Mouse (Mus musculus): ENCODE results near the gene Ctbp2. TPM values are rescaled to one million over a fixed set of nuclear protein-coding genes. Genes with fewer than 3 reads are reported as not detected.
A peak's percentile ranks its signal among the peaks of the same experiment; 100 is the strongest.

The Ctbp2 gene
- polyA plus RNA-seq, 2 experiments, result 7.3 to 8.4 TPM

- TF ChIP-seq CTCF (IDR thresholded peaks at IDR 0.05; ENCODE audit: low read depth) (no peak), EP300 (IDR thresholded peaks at IDR 0.05; ENCODE audit: low read depth) (no peak)
- Histone ChIP-seq H3K4me3 (ENCODE audit: insufficient read depth in 1 of 2, low read depth in 2 of 2, low read length in 2 of 2) (no peak overlapping the region), H3K9ac (replicated peaks) (no peak overlapping the region), H3K36me3 (replicated peaks; ENCODE audit: control insufficient read depth, insufficient read depth, low read depth) (no peaks in the 10 kb centered on the region), H3K4me1 (replicated peaks; ENCODE audit: control insufficient read depth in 2 of 2, insufficient read depth in 2 of 2, low read length in 1 of 2) (peaks cover 0 to 11% of the 10 kb centered on the region in 2 experiments; a peak in 1 of 4 replicates), H3K27me3 (ENCODE audit: control insufficient read depth, insufficient read depth, low read length) (no peaks in the 10 kb centered on the region), H3K9me3 (ENCODE audit: control insufficient read depth, low read length) (no peaks in the 10 kb centered on the region), H3K4me2 (ENCODE audit: low read depth) (no peak overlapping the region), H3K27ac (no peak overlapping the region)
- DNase-seq (ENCODE audit: low read depth in 3 of 3, low spot score in 3 of 3) (no peak), ATAC-seq (ENCODE audit: insufficient read depth) (no peak)
- 34% methylated on average over 3 of the region's 3 CpGs for WGBS (ENCODE audit: insufficient replicate concordance)
Observed at GRCm38 (mm10) chr7:133048085-133048630, 76.0 kb downstream of the Ctbp2 start.

GRCm38 (mm10) chr7:133047287-133047686 lies 76.9 kb downstream of the Ctbp2 start:
- Histone ChIP-seq H3K4me1 (replicated peaks; ENCODE audit: control insufficient read depth in 2 of 2, insufficient read depth in 2 of 2, low read length in 1 of 2) (peaks cover 0 to 9% of the 10 kb centered on the region in 2 experiments; a peak in 1 of 4 replicates), H3K27me3 (ENCODE audit: control insufficient read depth, insufficient read depth, low read length) (no peaks in the 10 kb centered on the region), H3K9ac (replicated peaks) (no peak overlapping the region), H3K36me3 (replicated peaks; ENCODE audit: control insufficient read depth, insufficient read depth, low read depth) (no peaks in the 10 kb centered on the region), H3K27ac (no peak overlapping the region), H3K4me2 (ENCODE audit: low read depth) (no peak overlapping the region), H3K4me3 (ENCODE audit: insufficient read depth in 1 of 2, low read depth in 2 of 2, low read length in 2 of 2) (no peak overlapping the region), H3K9me3 (ENCODE audit: control insufficient read depth, low read length) (no peaks in the 10 kb centered on the region)
- DNase-seq (ENCODE audit: low read depth in 3 of 3, low spot score in 3 of 3) (no peak), ATAC-seq (ENCODE audit: insufficient read depth) (no peak)
- WGBS (ENCODE audit: insufficient replicate concordance), result 16% methylated on average over 4 of the region's 4 CpGs
- TF ChIP-seq CTCF (IDR thresholded peaks at IDR 0.05; ENCODE audit: low read depth) (peak; percentile 16; the same call in 1 of the 2 replicates), EP300 (IDR thresholded peaks at IDR 0.05; ENCODE audit: low read depth) (no peak)

- peaks cover 0 to 9% of the 10 kb centered on the region in 2 experiments; a peak in 1 of 4 replicates for H3K4me1 ChIP-seq (replicated peaks; ENCODE audit: control insufficient read depth in 2 of 2, insufficient read depth in 2 of 2, low read length in 1 of 2)
- no peak for DNase-seq (ENCODE audit: low read depth in 3 of 3, low spot score in 3 of 3)
- no peaks in the 10 kb centered on the region for H3K27me3 ChIP-seq (ENCODE audit: control insufficient read depth, insufficient read depth, low read length)
- H3K4me2 ChIP-seq (ENCODE audit: low read depth), result no peak overlapping the region
- no peak overlapping the region for H3K9ac ChIP-seq (replicated peaks)
- 75% methylated on average over 4 of the region's 4 CpGs for WGBS (ENCODE audit: insufficient replicate concordance)
- no peaks in the 10 kb centered on the region for H3K36me3 ChIP-seq (replicated peaks; ENCODE audit: control insufficient read depth, insufficient read depth, low read depth)
- H3K9me3 ChIP-seq (ENCODE audit: control insufficient read depth, low read length), result no peaks in the 10 kb centered on the region
- H3K4me3 ChIP-seq (ENCODE audit: insufficient read depth in 1 of 2, low read depth in 2 of 2, low read length in 2 of 2), result no peak overlapping the region
- TF ChIP-seq CTCF (IDR thresholded peaks at IDR 0.05; ENCODE audit: low read depth), result no peak
- no peak for ATAC-seq (ENCODE audit: insufficient read depth)
- H3K27ac ChIP-seq, result no peak overlapping the region
Observed at GRCm38 (mm10) chr7:133044721-133045120, 79.4 kb downstream of the Ctbp2 start.

- 45% methylated on average over 3 of the region's 3 CpGs for WGBS (ENCODE audit: insufficient replicate concordance)
- Histone ChIP-seq H3K36me3 (replicated peaks; ENCODE audit: control insufficient read depth, insufficient read depth, low read depth) (no peaks in the 10 kb centered on the region), H3K9ac (replicated peaks) (no peak overlapping the region), H3K4me1 (replicated peaks; ENCODE audit: control insufficient read depth in 2 of 2, insufficient read depth in 2 of 2, low read length in 1 of 2) (peaks cover 0 to 3% of the 10 kb centered on the region in 2 experiments; a peak in 1 of 4 replicates), H3K4me3 (ENCODE audit: insufficient read depth in 1 of 2, low read depth in 2 of 2, low read length in 2 of 2) (no peak overlapping the region), H3K27ac (no peak overlapping the region), H3K9me3 (ENCODE audit: control insufficient read depth, low read length) (no peaks in the 10 kb centered on the region), H3K27me3 (ENCODE audit: control insufficient read depth, insufficient read depth, low read length) (no peaks in the 10 kb centered on the region), H3K4me2 (ENCODE audit: low read depth) (no peak overlapping the region)
- TF ChIP-seq CTCF (IDR thresholded peaks at IDR 0.05; ENCODE audit: low read depth) (no peak), EP300 (IDR thresholded peaks at IDR 0.05; ENCODE audit: low read depth) (no peak)
- ATAC-seq (ENCODE audit: insufficient read depth) (no peak), DNase-seq (ENCODE audit: low read depth in 3 of 3, low spot score in 3 of 3) (no peak)
Observed at GRCm38 (mm10) chr7:133041784-133042183, 82.4 kb downstream of the Ctbp2 start.

GRCm38 (mm10) chr7:133040688-133041345 lies 83.3 kb downstream of the Ctbp2 start:
- no peak for ATAC-seq (ENCODE audit: insufficient read depth)
- no peak overlapping the region for H3K27ac ChIP-seq

More at GRCm38 (mm10) chr7:133040688-133041345, 83.3 kb downstream of the Ctbp2 start:
- no peak overlapping the region for H3K4me2 ChIP-seq (ENCODE audit: low read depth)
- no peaks in the 10 kb centered on the region for H3K27me3 ChIP-seq (ENCODE audit: control insufficient read depth, insufficient read depth, low read length)
- no peaks in the 10 kb centered on the region for H3K36me3 ChIP-seq (replicated peaks; ENCODE audit: control insufficient read depth, insufficient read depth, low read depth)
- H3K9me3 ChIP-seq (ENCODE audit: control insufficient read depth, low read length), result no peaks in the 10 kb centered on the region
- H3K4me1 ChIP-seq (replicated peaks; ENCODE audit: control insufficient read depth in 2 of 2, insufficient read depth in 2 of 2, low read length in 1 of 2), result peaks cover 0 to 3% of the 10 kb centered on the region in 2 experiments; a peak in 1 of 4 replicates
- no peak overlapping the region for H3K4me3 ChIP-seq (ENCODE audit: insufficient read depth in 1 of 2, low read depth in 2 of 2, low read length in 2 of 2)
- H3K9ac ChIP-seq (replicated peaks), result no peak overlapping the region
- TF ChIP-seq EP300 (IDR thresholded peaks at IDR 0.05; ENCODE audit: low read depth) (no peak), CTCF (IDR thresholded peaks at IDR 0.05; ENCODE audit: low read depth) (no peak)
- 73% methylated on average over 3 of the region's 3 CpGs for WGBS (ENCODE audit: insufficient replicate concordance)
- no peak for DNase-seq (ENCODE audit: low read depth in 3 of 3, low spot score in 3 of 3)
